Mouse (Mus musculus) spleen, adult 2 months (tissue): Measurements from ENCODE around the gene Vnn1.

ENCODE experiments used
- CTCF ChIP-seq: fragments of 200-500 bp; IDR thresholded peaks from 2 replicates; pipeline ENCODE4 v1.5.1; 2011; ENCODE audit warnings: mild to moderate bottlenecking, inconsistent platforms; ENCODE audit not compliant: insufficient read depth, insufficient read length, insufficient replicate concordance; ENCODE audit errors: extremely low read depth
- POLR2A ChIP-seq: fragments of 200-500 bp; IDR thresholded peaks from 2 replicates; pipeline ENCODE4 v1.6.1; 2011; ENCODE audit warnings: low read depth, low read length, inconsistent platforms

DNA sequence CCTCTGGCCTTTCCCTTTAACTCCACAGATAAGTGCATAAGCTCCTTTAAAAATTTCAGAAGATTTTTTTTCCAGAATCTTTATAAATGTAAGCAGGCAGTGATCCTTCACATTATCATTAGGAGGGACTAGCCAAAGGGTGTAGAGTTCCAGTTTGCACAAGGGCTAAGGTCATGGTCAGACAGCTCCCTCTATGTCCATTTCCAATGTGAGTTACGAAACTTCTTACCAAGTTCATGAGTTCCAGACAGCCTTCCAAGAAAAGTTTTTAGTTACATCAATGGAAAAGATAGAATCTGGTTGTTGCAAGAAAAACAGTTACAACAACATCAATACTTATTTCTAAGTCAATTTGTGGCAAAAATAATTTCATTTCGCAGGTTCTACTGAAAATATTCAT lies 29.5 kb downstream of the Vnn1 start:
- TF ChIP-seq CTCF (no peak), POLR2A (no peak)
